Mouse (Mus musculus): Measurements from ENCODE around the gene Gm26992. TPM values are rescaled to one million over a fixed set of nuclear protein-coding genes. Genes with fewer than 3 reads are reported as not detected.

Gene Gm26992
- not detected in 2 replicates for polyA plus RNA-seq (2016; fragmentation: Nextera tagmentation; extraction: Ambion mirVana)

- H3K27me3 ChIP-seq (ENCODE audit: poor library complexity, severe bottlenecking), result peaks cover 85% of the 10 kb centered on the region
- H3K27ac ChIP-seq, result no peak within 1 kb of the TSS
- no peaks in the 10 kb centered on the region for H3K9me3 ChIP-seq
- H3K4me1 ChIP-seq, result no peaks in the 10 kb centered on the region
- no peaks in the 10 kb centered on the region for H3K36me3 ChIP-seq (replicated peaks)
- no peak for DNase-seq (ENCODE audit: extremely low spot score, low spot score)
- no peak within 1 kb of the TSS for H3K4me3 ChIP-seq
- WGBS, result 88% methylated on average over 2 of the region's 2 CpGs
Observed at GRCm38 (mm10) chrX:103421710-103422109, at the start of gene Gm26992. Gene Gm26992 (plus strand): TSS chrX:103422010.

GRCm38 (mm10) chrX:103374250-103374649 is 47.6 kb upstream of the Gm26992 start:
- no peak overlapping the region for H3K4me3 ChIP-seq
- no peak overlapping the region for H3K27ac ChIP-seq
- peaks cover 2% of the 10 kb centered on the region; the same call in 1 of the 2 replicates for H3K36me3 ChIP-seq (replicated peaks)
- H3K4me1 ChIP-seq, result peaks cover 4% of the 10 kb centered on the region; the same call in 1 of the 2 replicates
- H3K27me3 ChIP-seq (ENCODE audit: poor library complexity, severe bottlenecking), result peaks cover 93% of the 10 kb centered on the region
- no peaks in the 10 kb centered on the region for H3K9me3 ChIP-seq
- WGBS, result 72% methylated on average over 5 of the region's 5 CpGs
- no peak for DNase-seq (ENCODE audit: extremely low spot score, low spot score)

DNA sequence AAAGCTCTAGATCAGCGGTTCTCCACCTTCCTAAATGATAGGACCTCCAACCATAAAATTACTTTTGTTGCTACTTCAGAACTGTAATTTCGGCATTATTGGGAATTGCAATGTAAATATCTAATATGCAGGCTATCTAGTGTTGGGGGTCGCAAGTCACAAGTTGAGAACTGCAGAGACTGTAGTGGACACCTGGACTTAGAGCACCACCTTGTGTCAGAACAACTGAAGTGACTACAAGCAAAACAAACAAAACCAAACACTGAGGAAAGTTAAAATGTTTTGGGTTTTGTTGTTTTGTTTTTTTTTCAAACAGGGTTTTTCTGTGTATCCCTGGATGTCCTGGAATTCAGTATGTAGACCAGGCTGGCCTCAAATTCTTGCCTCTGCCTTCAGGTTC is 37.3 kb upstream of the Gm26992 start:
- peaks cover 97% of the 10 kb centered on the region for H3K27me3 ChIP-seq (ENCODE audit: poor library complexity, severe bottlenecking)
- no peak overlapping the region for H3K27ac ChIP-seq
- H3K4me1 ChIP-seq, result no peaks in the 10 kb centered on the region
- no peaks in the 10 kb centered on the region for H3K9me3 ChIP-seq
- H3K36me3 ChIP-seq (replicated peaks), result peaks cover 4% of the 10 kb centered on the region; the same call in 1 of the 2 replicates
- 83% methylated on average over 3 of the region's 3 CpGs for WGBS
- no peak for DNase-seq (ENCODE audit: extremely low spot score, low spot score)
- no peak overlapping the region for H3K4me3 ChIP-seq

GRCm38 (mm10) chrX:103388131-103388530 is 33.7 kb upstream of the Gm26992 start:
- Histone ChIP-seq H3K4me1 (no peaks in the 10 kb centered on the region), H3K27ac (no peak overlapping the region), H3K4me3 (no peak overlapping the region), H3K36me3 (replicated peaks) (0 out of 2 replicates have a peak, but pooled peaks cover 4% of the 10 kb centered on the region), H3K9me3 (no peaks in the 10 kb centered on the region), H3K27me3 (ENCODE audit: poor library complexity, severe bottlenecking) (peaks cover 97% of the 10 kb centered on the region)
- DNase-seq (ENCODE audit: extremely low spot score, low spot score), result no peak
- WGBS, result 92% methylated on average over 3 of the region's 3 CpGs

DNA sequence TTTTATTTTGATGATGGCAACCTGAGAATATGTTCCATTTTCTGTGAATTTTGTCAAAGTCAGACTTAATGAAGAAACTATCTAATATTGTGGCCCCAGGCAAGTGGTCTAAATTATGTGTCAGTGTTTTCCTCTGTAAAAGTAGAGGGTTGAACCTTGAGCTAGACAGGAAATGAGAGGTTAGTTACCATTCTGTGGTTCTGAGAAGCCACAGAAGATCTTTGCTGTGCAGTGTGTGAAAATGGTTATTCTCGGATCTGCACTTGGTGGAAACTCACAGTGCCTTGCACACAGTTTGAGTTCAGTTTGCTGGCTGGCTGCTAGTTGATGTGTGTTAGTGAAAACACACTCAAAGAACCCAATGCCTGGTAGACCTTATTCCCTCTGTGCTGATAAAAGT is 28.0 kb upstream of the Gm26992 start:
- Histone ChIP-seq H3K4me1 (no peaks in the 10 kb centered on the region), H3K9me3 (no peaks in the 10 kb centered on the region), H3K36me3 (replicated peaks) (peaks cover 6% of the 10 kb centered on the region; the same call in 1 of the 2 replicates), H3K27ac (no peak overlapping the region), H3K27me3 (ENCODE audit: poor library complexity, severe bottlenecking) (peaks cover 99% of the 10 kb centered on the region), H3K4me3 (no peak overlapping the region)
- WGBS, result 71% methylated on average over 1 of the region's 1 CpGs
- DNase-seq (ENCODE audit: extremely low spot score, low spot score), result no peak

- no peak overlapping the region for H3K27ac ChIP-seq
- no peaks in the 10 kb centered on the region for H3K9me3 ChIP-seq
- H3K4me1 ChIP-seq, result no peaks in the 10 kb centered on the region
- peak overlapping the region; percentile 16; the same call in 1 of the 2 replicates for H3K4me3 ChIP-seq
- peaks cover 94% of the 10 kb centered on the region for H3K27me3 ChIP-seq (ENCODE audit: poor library complexity, severe bottlenecking)
- no peaks in the 10 kb centered on the region for H3K36me3 ChIP-seq (replicated peaks)
- WGBS, result 35% methylated on average over 13 of the region's 13 CpGs
- no peak for DNase-seq (ENCODE audit: extremely low spot score, low spot score)
Observed at GRCm38 (mm10) chrX:103405021-103405420, 16.8 kb upstream of the Gm26992 start.

DNA sequence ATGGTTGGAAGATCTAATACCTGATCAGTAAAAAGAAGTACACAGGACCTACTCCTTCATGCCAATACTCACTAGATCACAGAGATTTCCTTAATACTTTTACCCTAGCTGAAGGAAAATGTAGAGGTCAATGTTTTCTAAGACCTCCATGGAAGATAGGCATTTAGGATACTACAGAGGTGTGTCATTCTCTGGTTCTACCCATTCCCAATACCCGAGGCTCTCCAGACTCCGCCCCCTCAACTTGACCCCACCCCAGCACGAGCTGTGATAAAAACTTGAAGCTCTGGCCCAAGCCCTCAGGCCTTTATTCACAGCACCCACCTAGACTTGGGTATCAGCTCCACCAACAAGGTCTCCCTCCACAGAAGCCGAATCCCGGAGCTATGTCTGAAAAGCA is 7.6 kb upstream of the Gm26992 start, which contains the start of gene Tsx:
TSS of gene Tsx (plus strand) at position 301 of the 400 bp plus-strand sequence.
- H3K4me1 ChIP-seq, result no peaks in the 10 kb centered on the region
- no peak within 1 kb of the TSS for H3K27ac ChIP-seq
- no peaks in the 10 kb centered on the region for H3K36me3 ChIP-seq (replicated peaks)
- H3K27me3 ChIP-seq (ENCODE audit: poor library complexity, severe bottlenecking), result peaks cover 89% of the 10 kb centered on the region
- no peak for DNase-seq (ENCODE audit: extremely low spot score, low spot score)
- WGBS, result 80% methylated on average over 5 of the region's 5 CpGs
- no peak within 1 kb of the TSS for H3K4me3 ChIP-seq
- no peaks in the 10 kb centered on the region for H3K9me3 ChIP-seq

GRCm38 (mm10) chrX:103427677-103428076 is 5.9 kb downstream of the Gm26992 start:
- H3K4me1 ChIP-seq, result no peaks in the 10 kb centered on the region
- H3K27ac ChIP-seq, result no peak overlapping the region
- peaks cover 83% of the 10 kb centered on the region for H3K27me3 ChIP-seq (ENCODE audit: poor library complexity, severe bottlenecking)
- 79% methylated on average over 7 of the region's 7 CpGs for WGBS
- DNase-seq (ENCODE audit: extremely low spot score, low spot score), result no peak
- no peak overlapping the region for H3K4me3 ChIP-seq
- no peaks in the 10 kb centered on the region for H3K9me3 ChIP-seq
- H3K36me3 ChIP-seq (replicated peaks), result no peaks in the 10 kb centered on the region

DNA sequence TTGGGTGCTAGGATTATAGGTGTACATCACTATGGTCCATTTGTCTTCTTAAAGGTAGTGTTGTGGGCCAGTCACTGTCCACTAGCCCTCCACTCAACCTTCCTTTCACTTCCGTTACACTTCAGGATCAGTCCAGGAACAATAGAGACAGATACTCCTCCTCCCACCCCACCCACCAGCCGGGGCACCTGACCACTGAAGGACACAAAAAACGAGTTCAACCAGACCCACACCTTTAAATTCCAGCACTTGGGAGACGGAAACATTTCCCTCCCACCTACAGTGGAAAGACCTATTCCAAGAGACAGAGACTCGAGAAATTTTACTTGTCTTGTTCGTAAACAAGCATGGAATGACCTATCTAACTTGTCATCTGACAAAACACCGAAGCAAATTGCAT is 10.5 kb downstream of the Gm26992 start:
- WGBS, result 75% methylated on average over 7 of the region's 7 CpGs
- H3K9me3 ChIP-seq, result no peaks in the 10 kb centered on the region
- peaks cover 90% of the 10 kb centered on the region for H3K27me3 ChIP-seq (ENCODE audit: poor library complexity, severe bottlenecking)
- DNase-seq (ENCODE audit: extremely low spot score, low spot score), result no peak
- H3K4me1 ChIP-seq, result no peaks in the 10 kb centered on the region
- no peaks in the 10 kb centered on the region for H3K36me3 ChIP-seq (replicated peaks)
- H3K27ac ChIP-seq, result no peak overlapping the region
- H3K4me3 ChIP-seq, result no peak overlapping the region

DNA sequence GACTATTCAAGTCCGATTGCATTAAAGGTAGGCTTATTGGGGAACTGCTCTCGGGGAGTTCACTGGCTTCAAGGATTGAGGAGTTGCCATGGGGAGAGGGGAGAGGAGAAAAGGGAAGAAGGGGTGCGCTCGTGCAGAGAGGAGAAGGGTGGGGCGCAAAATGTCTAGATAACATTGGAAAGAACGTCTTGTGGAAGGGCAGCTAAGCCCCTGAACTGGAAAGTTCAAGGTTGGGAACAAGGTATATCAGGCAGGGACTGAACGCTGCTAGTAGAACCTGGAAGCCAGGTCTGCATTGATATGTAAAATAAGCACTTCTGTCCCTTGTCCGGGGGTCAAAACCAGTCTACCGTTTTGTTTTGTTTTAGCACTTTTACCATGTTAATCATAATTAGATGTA is 16.2 kb downstream of the Gm26992 start:
- H3K4me3 ChIP-seq, result no peak overlapping the region
- H3K4me1 ChIP-seq, result 0 out of 2 replicates have a peak, but pooled peaks cover 3% of the 10 kb centered on the region
- peaks cover 89% of the 10 kb centered on the region for H3K27me3 ChIP-seq (ENCODE audit: poor library complexity, severe bottlenecking)
- H3K27ac ChIP-seq, result no peak overlapping the region
- WGBS, result 16% methylated on average over 9 of the region's 9 CpGs
- no peaks in the 10 kb centered on the region for H3K36me3 ChIP-seq (replicated peaks)
- DNase-seq (ENCODE audit: extremely low spot score, low spot score), result no peak
- H3K9me3 ChIP-seq, result no peaks in the 10 kb centered on the region

GRCm38 (mm10) chrX:103440803-103441202 is 19.0 kb downstream of the Gm26992 start:
- WGBS, result 4% methylated on average over 1 of the region's 1 CpGs

GRCm38 (mm10) chrX:103443755-103444154 is 21.9 kb downstream of the Gm26992 start:
- no peaks in the 10 kb centered on the region for H3K9me3 ChIP-seq
- 36% methylated on average over 7 of the region's 7 CpGs for WGBS
- H3K4me1 ChIP-seq, result peaks cover 9% of the 10 kb centered on the region
- no peaks in the 10 kb centered on the region for H3K36me3 ChIP-seq (replicated peaks)
- H3K4me3 ChIP-seq, result no peak overlapping the region
- peaks cover 87% of the 10 kb centered on the region for H3K27me3 ChIP-seq (ENCODE audit: poor library complexity, severe bottlenecking)
- DNase-seq (ENCODE audit: extremely low spot score, low spot score), result no peak
- H3K27ac ChIP-seq, result no peak overlapping the region

More at GRCm38 (mm10) chrX:103440803-103441202, 19.0 kb downstream of the Gm26992 start:
- H3K27me3 ChIP-seq (ENCODE audit: poor library complexity, severe bottlenecking), result peaks cover 88% of the 10 kb centered on the region
- H3K4me1 ChIP-seq, result 0 out of 2 replicates have a peak, but pooled peaks cover 3% of the 10 kb centered on the region
- H3K36me3 ChIP-seq (replicated peaks), result no peaks in the 10 kb centered on the region
- no peak overlapping the region for H3K27ac ChIP-seq
- H3K9me3 ChIP-seq, result no peaks in the 10 kb centered on the region
- no peak overlapping the region for H3K4me3 ChIP-seq
- no peak for DNase-seq (ENCODE audit: extremely low spot score, low spot score)

DNA sequence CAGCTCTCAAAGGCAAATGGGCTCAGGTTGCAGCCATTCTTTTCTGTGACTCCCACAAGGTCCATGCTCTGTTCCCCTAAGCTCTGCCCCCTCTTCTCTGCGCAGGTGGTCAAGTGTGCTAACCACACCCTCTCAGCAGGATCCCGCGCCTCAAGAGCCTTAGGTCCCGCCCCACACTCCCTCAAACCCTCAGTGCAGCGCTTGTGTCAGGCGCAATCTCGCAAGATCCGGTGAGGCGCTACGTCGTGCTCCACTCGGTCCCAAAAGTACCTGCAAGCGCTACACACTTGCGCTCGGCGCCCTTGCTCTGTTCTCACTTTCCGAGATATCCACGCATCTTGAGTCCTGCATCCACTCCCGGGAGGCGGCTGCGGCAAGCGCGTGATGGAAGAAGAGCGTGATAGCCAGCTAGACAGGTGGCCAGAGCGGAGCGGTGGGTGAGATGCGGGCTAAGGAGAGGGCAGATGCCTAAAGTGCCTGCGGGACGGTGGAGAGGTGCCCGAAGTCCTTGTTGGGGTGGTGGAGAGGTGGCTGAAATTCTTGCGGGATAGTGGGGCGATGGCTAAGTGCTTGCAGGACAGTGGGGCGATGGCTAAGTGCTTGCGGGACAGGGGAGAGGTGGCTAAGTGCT is 25.8 kb downstream of the Gm26992 start:
- Histone ChIP-seq H3K4me1 (peaks cover 9% of the 10 kb centered on the region), H3K9me3 (no peaks in the 10 kb centered on the region; the same call in 1 of the 2 replicates), H3K27me3 (ENCODE audit: poor library complexity, severe bottlenecking) (peaks cover 84% of the 10 kb centered on the region), H3K27ac (no peak overlapping the region), H3K4me3 (peak overlapping the region; percentile 52), H3K36me3 (replicated peaks) (no peaks in the 10 kb centered on the region)
- WGBS, result 12% methylated on average over 34 of the region's 34 CpGs
- DNase-seq (ENCODE audit: extremely low spot score, low spot score), result peak; percentile 24
